Mouse (Mus musculus) lung, postnatal 25 days (tissue): ENCODE data around the gene Foxp1.
A peak's percentile ranks its signal among the peaks of the same experiment; 100 is the strongest.

Experiments
- DNase-seq: peaks from one replicate; pipeline ENCODE4 v3.0.0; 2022; ENCODE audit warnings: low spot score

Gene Foxp1

DNA sequence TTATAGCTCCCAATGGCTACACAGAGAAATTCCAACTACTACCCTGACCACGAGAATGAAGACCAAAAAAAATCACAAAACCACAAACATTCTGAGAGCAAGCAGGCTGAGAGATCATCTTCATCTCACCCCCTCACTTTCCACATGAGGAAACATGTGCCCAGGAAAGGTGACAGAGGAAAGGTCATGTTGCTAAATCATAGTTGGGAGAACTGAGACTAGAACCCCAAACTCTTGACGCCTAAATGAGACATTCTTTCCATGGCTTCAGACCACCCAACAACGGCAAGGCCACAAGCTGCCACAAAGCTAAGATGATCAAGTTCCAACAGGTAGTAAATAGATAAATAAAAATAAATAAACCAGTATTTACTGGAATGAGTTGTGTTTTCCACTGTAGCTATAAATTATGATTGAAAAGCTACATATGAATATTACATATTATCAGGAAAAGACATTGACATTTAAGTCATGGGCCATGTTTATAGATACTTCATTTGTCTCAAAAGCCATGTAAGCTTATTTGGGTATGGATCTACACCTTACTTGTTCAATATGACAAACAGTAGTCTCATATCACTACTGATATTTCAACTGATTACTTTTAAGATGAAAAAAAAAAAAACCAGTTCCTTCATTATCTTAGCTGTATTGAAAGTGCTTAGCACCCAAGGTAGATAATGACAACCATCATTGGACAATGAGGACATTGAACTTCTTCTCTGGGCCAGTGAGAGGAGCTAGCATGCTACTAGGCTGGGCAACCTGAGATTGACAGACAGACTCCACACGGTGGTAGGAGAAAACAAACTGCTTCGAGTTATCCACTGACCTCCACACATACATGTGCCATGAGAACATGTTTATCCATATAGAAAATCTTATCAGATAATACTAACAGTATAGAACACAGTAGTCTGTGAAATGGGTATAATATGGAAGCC lies 476.4 kb downstream of the Foxp1 start:
- DNase-seq, result no peak

DNA sequence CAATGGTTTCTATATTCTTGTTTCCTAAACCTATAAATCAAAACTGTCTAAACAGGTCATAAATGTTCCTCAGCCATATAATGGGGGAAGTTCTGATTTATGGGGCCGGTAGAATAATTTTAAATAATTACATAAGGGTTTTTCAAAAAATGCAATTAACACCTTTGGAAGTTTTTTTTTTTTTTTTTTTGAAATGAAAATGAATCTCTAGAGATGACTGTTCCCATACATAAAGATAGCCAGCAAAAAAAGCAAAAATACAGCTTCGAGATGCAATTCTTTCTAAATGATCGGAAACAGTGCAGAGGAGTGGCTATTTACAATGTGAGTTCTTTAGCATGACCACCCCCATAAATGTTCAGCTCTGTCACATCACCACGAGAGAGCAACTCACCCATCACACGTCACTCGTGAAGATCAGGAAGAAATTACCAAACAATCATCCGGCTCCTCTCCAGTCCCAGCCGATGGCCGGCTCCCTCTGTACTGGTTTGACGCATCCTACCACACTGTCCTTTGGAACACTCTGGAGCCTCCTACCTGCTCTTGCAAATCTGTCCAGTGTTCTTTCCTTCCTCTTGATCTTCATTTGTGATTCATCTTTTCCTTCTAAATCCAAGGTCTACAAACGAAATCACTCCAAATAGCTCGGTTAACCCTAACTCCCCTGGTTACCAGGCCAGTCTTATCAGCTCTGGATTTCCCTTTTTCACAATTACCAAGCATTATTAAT lies 478.4 kb downstream of the Foxp1 start:
- DNase-seq, result no peak

DNA sequence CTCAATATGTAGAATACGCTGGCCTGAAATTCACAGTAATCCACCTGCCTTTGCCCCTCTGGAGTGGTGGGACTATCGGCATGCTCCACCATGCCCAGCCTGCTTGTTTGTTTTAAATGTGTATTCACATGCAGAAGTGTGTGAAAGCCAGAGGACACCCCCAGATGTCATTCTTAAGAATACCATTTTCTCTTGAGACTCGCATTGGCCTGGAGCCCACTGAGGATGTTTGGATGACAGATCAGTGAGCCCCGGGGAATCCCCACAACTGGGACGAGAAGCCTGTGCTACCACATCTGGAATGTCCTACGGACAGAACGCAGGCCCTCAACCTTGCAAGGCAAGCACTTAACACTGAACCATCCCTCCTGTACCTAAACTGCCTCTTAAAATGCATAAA lies 479.3 kb downstream of the Foxp1 start:
- no peak for DNase-seq

GRCm38 (mm10) chr6:99042175-99042954 lies 480.2 kb downstream of the Foxp1 start:
- no peak for DNase-seq

DNA sequence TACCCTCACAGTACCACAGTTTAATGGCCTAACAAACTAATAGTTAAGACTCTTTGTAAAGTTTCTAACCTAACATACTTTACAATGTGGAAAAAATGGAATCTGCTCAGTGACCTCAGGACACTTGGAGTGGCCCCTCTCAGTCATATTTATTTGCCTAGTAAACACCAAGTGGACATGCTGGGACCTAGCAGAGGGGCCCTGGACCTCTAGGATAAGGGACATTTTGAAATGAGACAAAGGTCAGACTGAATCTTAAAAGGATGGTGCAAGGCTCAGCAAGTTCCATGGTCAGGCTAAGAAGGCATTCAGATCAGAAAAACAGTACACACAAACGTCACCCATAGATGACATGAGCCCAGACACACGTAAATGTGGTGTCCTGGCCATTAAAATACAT lies 483.5 kb downstream of the Foxp1 start:
- DNase-seq, result no peak

GRCm38 (mm10) chr6:99035459-99036375 lies 486.8 kb downstream of the Foxp1 start:
- no peak for DNase-seq

GRCm38 (mm10) chr6:99033062-99033461 lies 489.5 kb downstream of the Foxp1 start:
- DNase-seq, result peak; percentile 53

DNA sequence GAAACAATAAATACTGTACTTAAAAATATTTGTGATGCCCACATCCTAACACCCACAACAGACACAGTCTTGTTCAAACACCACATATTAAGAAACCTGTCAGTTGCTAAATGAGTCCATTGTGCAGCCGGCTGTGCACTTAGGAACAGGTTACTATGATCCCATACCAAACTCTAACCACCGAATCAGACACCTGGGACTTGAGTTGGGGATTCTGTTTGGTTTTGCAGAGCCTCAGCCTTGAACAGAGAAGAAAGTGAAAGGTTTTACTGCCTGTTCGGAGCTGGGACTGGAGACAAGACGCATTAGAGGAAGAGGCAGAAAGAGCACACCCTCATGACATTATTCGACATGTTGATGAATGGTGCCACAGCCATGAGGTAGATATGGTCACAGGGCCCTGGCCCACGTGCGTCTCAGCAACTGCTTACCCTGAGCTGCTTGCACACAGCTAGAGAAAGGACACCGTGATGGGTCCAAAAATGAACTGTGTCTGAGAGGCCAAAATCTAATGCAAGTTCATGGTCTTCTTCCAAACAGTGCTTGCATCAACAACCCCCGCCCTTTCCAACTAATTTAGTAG lies 491.1 kb downstream of the Foxp1 start:
- no peak for DNase-seq

- DNase-seq, result no peak
These were observed 492.3 kb downstream of the Foxp1 start for GRCm38 (mm10) chr6:99030251-99030650.

GRCm38 (mm10) chr6:99029438-99029837 lies 493.1 kb downstream of the Foxp1 start:
- no peak for DNase-seq

DNA sequence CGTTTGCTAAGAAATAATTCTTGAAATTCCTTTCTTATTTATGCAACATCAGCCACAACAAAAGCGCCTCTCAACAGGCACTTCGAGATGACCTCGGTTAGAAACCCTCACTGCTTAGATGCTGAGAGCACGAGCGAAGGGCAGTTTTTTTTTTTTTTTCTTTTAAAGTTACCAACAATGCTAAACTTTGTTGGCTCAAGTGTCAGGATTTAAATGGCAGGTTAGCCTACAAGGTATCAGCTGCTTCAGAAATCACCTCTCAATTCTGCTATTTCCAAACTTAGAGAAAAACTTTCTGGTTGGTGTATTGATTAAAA lies 493.6 kb downstream of the Foxp1 start:
- no peak for DNase-seq

- DNase-seq, result peak; percentile 53
These were observed 494.1 kb downstream of the Foxp1 start for GRCm38 (mm10) chr6:99028161-99028988.

DNA sequence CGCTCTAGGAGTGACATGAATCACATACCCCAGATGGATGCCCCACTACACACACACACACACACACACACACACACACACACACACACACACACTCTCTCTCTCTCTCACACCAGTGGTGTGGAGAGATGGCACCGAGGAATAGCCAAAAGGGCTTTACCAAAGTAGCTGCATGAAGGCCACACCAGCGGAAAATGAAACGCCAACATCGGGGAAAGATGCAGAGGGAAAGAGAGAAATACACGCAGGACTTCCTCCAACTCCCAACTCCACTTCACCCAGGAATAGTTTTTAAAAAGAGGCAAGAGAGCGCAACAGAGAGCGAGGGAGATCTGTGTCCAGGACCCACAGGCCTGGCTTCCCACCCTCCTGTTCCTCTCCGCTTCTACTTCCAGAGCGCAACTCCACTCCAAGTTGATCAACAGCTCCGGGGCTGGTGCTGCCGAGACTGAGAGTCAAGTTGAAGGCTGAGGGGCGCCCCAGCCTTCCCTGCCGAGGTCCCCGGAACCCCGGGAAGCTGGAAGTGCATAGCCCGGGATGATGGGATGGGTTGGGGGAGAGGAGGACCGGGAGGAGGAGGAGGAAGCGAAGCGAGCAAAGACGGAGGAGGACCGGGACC lies 494.9 kb downstream of the Foxp1 start:
- DNase-seq, result no peak

GRCm38 (mm10) chr6:99026635-99027541 lies 495.6 kb downstream of the Foxp1 start:
- DNase-seq, result peak; percentile 43

DNA sequence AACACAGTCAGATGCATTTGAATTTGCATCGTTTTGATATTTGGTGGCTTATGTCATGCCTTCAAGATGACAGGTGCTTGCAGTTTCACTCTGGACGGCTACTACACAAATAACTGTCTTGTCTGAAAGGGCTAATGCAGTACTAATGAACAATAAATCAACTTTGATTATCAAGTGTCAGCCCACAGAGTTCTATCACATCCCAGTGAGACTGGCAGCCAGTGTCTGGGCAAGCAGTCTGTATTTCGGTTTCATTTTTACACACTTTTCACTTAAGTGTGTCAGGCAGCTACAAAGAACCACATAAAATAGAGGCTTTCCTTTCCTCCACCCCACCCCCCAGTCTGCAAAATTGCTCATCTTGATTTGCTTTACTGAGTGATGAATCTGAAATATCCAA lies 496.5 kb downstream of the Foxp1 start:
- DNase-seq, result no peak

DNA sequence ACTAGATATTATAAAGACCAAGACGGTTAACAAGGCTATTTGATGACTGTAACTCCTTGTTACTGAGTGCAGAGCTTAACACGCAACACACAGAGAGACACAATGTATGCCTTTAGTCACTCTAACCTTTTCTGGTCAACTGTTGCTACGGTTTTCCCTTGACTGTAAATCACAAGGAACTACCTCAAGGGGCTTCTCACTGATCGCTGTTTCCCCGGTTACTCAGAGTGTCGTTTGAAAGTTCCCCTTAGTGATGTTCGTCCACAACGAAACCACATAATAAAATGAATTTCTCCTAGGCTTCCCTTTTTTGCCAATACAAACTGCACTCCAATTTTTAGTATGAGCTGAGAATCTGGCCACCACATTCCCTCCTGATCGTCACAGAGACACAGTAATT lies 497.9 kb downstream of the Foxp1 start:
- no peak for DNase-seq

DNA sequence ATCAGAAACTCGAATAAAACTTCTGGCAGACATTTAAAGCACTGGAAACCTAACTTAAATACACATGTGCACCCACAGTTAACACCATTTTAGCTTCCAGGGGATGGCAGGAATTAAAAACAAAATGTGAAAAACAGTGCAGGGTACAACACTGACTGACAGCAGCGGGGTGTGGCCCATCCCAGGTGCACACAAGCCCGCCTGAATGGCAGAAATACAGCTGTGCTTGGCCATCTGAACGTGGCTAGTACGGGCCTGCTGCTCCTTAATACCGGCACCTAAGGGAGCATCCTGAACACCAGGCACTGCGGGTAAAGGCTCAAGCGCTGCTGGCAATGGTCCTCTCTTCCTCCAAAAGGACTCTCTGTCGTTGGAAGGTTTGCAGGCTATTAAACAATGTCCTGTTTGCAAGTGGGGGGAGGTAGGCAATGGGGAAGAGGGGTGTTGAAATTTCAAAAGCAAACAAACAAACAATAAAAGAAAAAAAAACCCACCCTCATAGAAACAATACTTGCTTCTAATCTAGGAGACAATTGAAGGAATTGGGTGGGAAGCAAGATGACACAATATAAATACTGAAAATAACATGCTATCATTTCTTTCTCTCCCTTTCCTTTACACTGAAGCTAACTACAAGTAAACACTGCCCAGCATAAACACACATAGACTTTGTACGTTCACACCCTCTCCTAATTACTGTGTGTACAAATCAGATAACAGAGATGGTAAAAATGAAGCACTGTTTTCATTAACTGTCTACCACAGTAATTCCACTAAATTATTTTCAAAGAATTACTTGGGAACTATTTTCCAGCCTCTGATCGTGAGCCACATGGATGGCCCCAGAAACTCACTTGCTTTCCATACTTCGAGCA lies 501.7 kb downstream of the Foxp1 start:
- DNase-seq, result peak; percentile 56

DNA sequence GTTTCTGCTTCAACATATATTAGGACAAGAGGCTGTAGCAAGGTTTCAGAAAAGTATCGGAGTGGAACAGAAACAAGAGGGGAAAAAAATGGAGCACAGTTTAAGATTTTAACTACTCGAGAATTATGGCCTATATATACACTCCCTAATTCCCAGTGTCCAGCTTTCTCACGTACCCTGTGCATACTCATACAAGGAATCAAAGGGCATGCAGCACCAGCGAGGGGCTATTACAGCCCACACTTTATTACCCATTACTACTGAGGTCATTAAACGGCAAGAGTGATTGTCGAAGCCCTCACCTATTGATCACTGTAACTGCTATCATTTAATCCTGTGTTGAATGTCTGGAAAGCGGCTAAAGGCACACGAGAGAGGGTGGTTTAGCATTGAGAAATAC lies 502.8 kb downstream of the Foxp1 start:
- no peak for DNase-seq
